Mouse (Mus musculus) urinary bladder, postnatal 4 days (tissue): ENCODE measurements around the gene Olfr1447.

ENCODE experiments used
- DNase-seq, 2 experiments: peaks; one replicate each; pipeline ENCODE4 v3.0.0; 2021 to 2022; ENCODE audit warnings: low spot score in 2 of 2

Gene Olfr1447

GRCm38 (mm10) chr19:12903643-12904042, at the start of gene Olfr1447:
Olfr1447 (minus strand) TSS chr19:12903743.
- no peak for DNase-seq

- DNase-seq: no peak
Observed at GRCm38 (mm10) chr19:12949958-12950357, 46.4 kb upstream of the Olfr1447 start, which contains the start of gene Olfr1450. Olfr1450 (plus strand) TSS chr19:12950258.

GRCm38 (mm10) chr19:12930540-12930939, 27.0 kb upstream of the Olfr1447 start, which contains the start of gene Olfr1449:
Olfr1449 (plus strand) TSS chr19:12930840.
- DNase-seq: no peak

GRCm38 (mm10) chr19:12924319-12924718, 20.8 kb upstream of the Olfr1447 start, which contains the start of gene Olfr1448:
Olfr1448 (minus strand) TSS chr19:12924419.
- DNase-seq: no peak

GRCm38 (mm10) chr19:12893424-12893823, 10.1 kb downstream of the Olfr1447 start, which contains the start of gene Olfr1446:
Olfr1446 (minus strand) TSS chr19:12893524.
- DNase-seq: no peak

DNA sequence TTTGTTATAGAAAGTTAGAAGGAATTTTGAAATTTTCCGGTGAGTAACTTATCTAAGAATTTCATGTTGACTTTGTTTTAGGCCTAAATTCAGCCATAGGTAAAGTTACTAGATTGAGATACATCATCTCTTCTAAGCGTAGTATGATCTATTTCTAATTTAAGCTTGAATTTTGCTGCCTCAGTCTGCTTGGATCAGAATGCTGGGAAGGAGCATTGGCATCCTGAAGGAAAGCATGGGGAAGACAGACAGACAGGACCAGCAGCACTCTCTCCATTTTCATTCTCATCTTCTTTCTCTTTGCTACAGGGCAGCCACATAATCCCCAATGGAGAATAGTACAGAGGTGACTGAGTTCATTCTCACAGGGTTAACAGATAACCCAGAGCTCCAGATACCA, 20.0 kb downstream of the Olfr1447 start, which contains the start of gene Olfr1445:
Gene Olfr1445, plus strand, starts transcription at position 301 of the 400 bp plus-strand sequence.
- DNase-seq: no peak

- DNase-seq: no peak
Observed at GRCm38 (mm10) chr19:12856983-12857382, 46.6 kb downstream of the Olfr1447 start, which contains the start of gene Olfr1444. Olfr1444 (plus strand) TSS chr19:12857283.
